Mouse (Mus musculus) kidney, postnatal 10 days (tissue): ENCODE data around the gene Sigirr.

Experiments
- DNase-seq: peaks from one replicate; pipeline ENCODE4 v3.0.0; 2021; ENCODE audit warnings: mixed read lengths

Gene Sigirr

GRCm38 (mm10) chr7:141099911-141100691, at the start of gene Sigirr:
Gene Sigirr (minus strand): TSS chr7:141100572.
- DNase-seq: peak; percentile 77

- no peak for DNase-seq
These were observed 48.3 kb upstream of the Sigirr start for GRCm38 (mm10) chr7:141148639-141149038.

- DNase-seq: no peak
These were observed 46.7 kb upstream of the Sigirr start for GRCm38 (mm10) chr7:141147044-141147443.

GRCm38 (mm10) chr7:141146043-141146595, 45.7 kb upstream of the Sigirr start:
- no peak for DNase-seq

- no peak for DNase-seq
These were observed 45.0 kb upstream of the Sigirr start for GRCm38 (mm10) chr7:141145403-141145802.

GRCm38 (mm10) chr7:141144650-141145049, 44.3 kb upstream of the Sigirr start:
- no peak for DNase-seq

GRCm38 (mm10) chr7:141143861-141144260, 43.5 kb upstream of the Sigirr start:
- no peak for DNase-seq

- peak; percentile 59 for DNase-seq
These were observed 42.7 kb upstream of the Sigirr start for GRCm38 (mm10) chr7:141143112-141143511.

GRCm38 (mm10) chr7:141141326-141141725, 41.0 kb upstream of the Sigirr start:
- no peak for DNase-seq

- DNase-seq: no peak
These were observed 31.8 kb upstream of the Sigirr start for GRCm38 (mm10) chr7:141131904-141132755.

- DNase-seq: peak; percentile 95
These were observed 30.9 kb upstream of the Sigirr start for GRCm38 (mm10) chr7:141131024-141131820.

- DNase-seq: no peak
These were observed 23.1 kb upstream of the Sigirr start for GRCm38 (mm10) chr7:141123517-141123856.

GRCm38 (mm10) chr7:141122689-141123516, 22.5 kb upstream of the Sigirr start:
- peak; percentile 98 for DNase-seq

- DNase-seq: peak; percentile 80
These were observed 21.9 kb upstream of the Sigirr start, which contains the start of gene Ptdss2 for GRCm38 (mm10) chr7:141122245-141122644. Gene Ptdss2 (plus strand): TSS chr7:141122382.

- peak; percentile 75 for DNase-seq
These were observed 20.7 kb upstream of the Sigirr start for GRCm38 (mm10) chr7:141121051-141121531.

GRCm38 (mm10) chr7:141120605-141121004, 20.2 kb upstream of the Sigirr start:
- no peak for DNase-seq

- no peak for DNase-seq
These were observed 19.1 kb upstream of the Sigirr start for GRCm38 (mm10) chr7:141119487-141119886.

- DNase-seq: peak; percentile 70
These were observed 17.3 kb upstream of the Sigirr start, which contains the start of gene Ano9 for GRCm38 (mm10) chr7:141117636-141118035. Gene Ano9 (minus strand): TSS chr7:141117806.

GRCm38 (mm10) chr7:141115874-141116273, 15.5 kb upstream of the Sigirr start:
- no peak for DNase-seq

GRCm38 (mm10) chr7:141103161-141103560, 2.8 kb upstream of the Sigirr start:
- no peak for DNase-seq

GRCm38 (mm10) chr7:141097177-141097576, 3.2 kb downstream of the Sigirr start:
- no peak for DNase-seq
